Mouse (Mus musculus): ENCODE data around the gene Ssu2. TPM values are rescaled to one million over a fixed set of nuclear protein-coding genes. Genes with fewer than 3 reads are reported as not detected.

Gene Ssu2
- polyA plus RNA-seq, 1 experiment from 2014 or later: 0.16 TPM

GRCm38 (mm10) chr6:112327793-112328192 is 60.0 kb downstream of the Ssu2 start:
- Histone ChIP-seq H3K9me3 (ENCODE audit: control insufficient read depth, low read length) (no peaks in the 10 kb centered on the region), H3K27me3 (ENCODE audit: control insufficient read depth, insufficient read depth, low read length) (no peaks in the 10 kb centered on the region), H3K4me3 (ENCODE audit: low read depth, low read length) (no peak overlapping the region), H3K9ac (ENCODE audit: low read length) (no peak overlapping the region), H3K27ac (ENCODE audit: low read depth, low read length) (no peak overlapping the region), H3K4me2 (no peak overlapping the region), H3K36me3 (ENCODE audit: control insufficient read depth, insufficient read depth, low read length) (no peaks in the 10 kb centered on the region), H3K4me1 (ENCODE audit: control insufficient read depth, insufficient read depth, low read length) (no peaks in the 10 kb centered on the region)
- 89% methylated on average over 5 of the region's 5 CpGs for WGBS
- no peak for ATAC-seq (ENCODE audit: low FRiP score)
- no peak for DNase-seq (ENCODE audit: low spot score, missing footprints)

- H3K4me1 ChIP-seq (ENCODE audit: control insufficient read depth, insufficient read depth, low read length): no peaks in the 10 kb centered on the region
- H3K27me3 ChIP-seq (ENCODE audit: control insufficient read depth, insufficient read depth, low read length): no peaks in the 10 kb centered on the region
- H3K27ac ChIP-seq (ENCODE audit: low read depth, low read length): no peak overlapping the region
- 94% methylated on average over 3 of the region's 3 CpGs for WGBS
- H3K4me2 ChIP-seq: no peak overlapping the region
- ATAC-seq (ENCODE audit: low FRiP score) (no peak), DNase-seq (ENCODE audit: low spot score, missing footprints) (no peak)
- no peak overlapping the region for H3K4me3 ChIP-seq (ENCODE audit: low read depth, low read length)
- no peak overlapping the region for H3K9ac ChIP-seq (ENCODE audit: low read length)
- no peaks in the 10 kb centered on the region for H3K36me3 ChIP-seq (ENCODE audit: control insufficient read depth, insufficient read depth, low read length)
- H3K9me3 ChIP-seq (ENCODE audit: control insufficient read depth, low read length): no peaks in the 10 kb centered on the region
Measured at GRCm38 (mm10) chr6:112325213-112325612, 62.6 kb downstream of the Ssu2 start.

GRCm38 (mm10) chr6:112322916-112323315 is 64.9 kb downstream of the Ssu2 start:
- Histone ChIP-seq H3K9me3 (ENCODE audit: control insufficient read depth, low read length) (no peaks in the 10 kb centered on the region), H3K4me1 (ENCODE audit: control insufficient read depth, insufficient read depth, low read length) (no peaks in the 10 kb centered on the region), H3K27ac (ENCODE audit: low read depth, low read length) (no peak overlapping the region), H3K4me2 (no peak overlapping the region), H3K4me3 (ENCODE audit: low read depth, low read length) (no peak overlapping the region), H3K36me3 (ENCODE audit: control insufficient read depth, insufficient read depth, low read length) (no peaks in the 10 kb centered on the region), H3K27me3 (ENCODE audit: control insufficient read depth, insufficient read depth, low read length) (no peaks in the 10 kb centered on the region), H3K9ac (ENCODE audit: low read length) (no peak overlapping the region)
- WGBS: 87% methylated on average over 5 of the region's 5 CpGs
- ATAC-seq (ENCODE audit: low FRiP score): no peak
- no peak for DNase-seq (ENCODE audit: low spot score, missing footprints)

GRCm38 (mm10) chr6:112320679-112321078 is 67.1 kb downstream of the Ssu2 start:
- Histone ChIP-seq H3K36me3 (ENCODE audit: control insufficient read depth, insufficient read depth, low read length) (no peaks in the 10 kb centered on the region), H3K9me3 (ENCODE audit: control insufficient read depth, low read length) (no peaks in the 10 kb centered on the region), H3K9ac (ENCODE audit: low read length) (no peak overlapping the region), H3K4me2 (no peak overlapping the region), H3K4me3 (ENCODE audit: low read depth, low read length) (no peak overlapping the region), H3K27ac (ENCODE audit: low read depth, low read length) (no peak overlapping the region), H3K27me3 (ENCODE audit: control insufficient read depth, insufficient read depth, low read length) (no peaks in the 10 kb centered on the region), H3K4me1 (ENCODE audit: control insufficient read depth, insufficient read depth, low read length) (no peaks in the 10 kb centered on the region)
- no peak for DNase-seq (ENCODE audit: low spot score, missing footprints)
- ATAC-seq (ENCODE audit: low FRiP score): no peak
- 38% methylated on average over 5 of the region's 5 CpGs for WGBS

GRCm38 (mm10) chr6:112319449-112319848 is 68.4 kb downstream of the Ssu2 start:
- no peaks in the 10 kb centered on the region for H3K36me3 ChIP-seq (ENCODE audit: control insufficient read depth, insufficient read depth, low read length)
- H3K27ac ChIP-seq (ENCODE audit: low read depth, low read length): no peak overlapping the region
- no peak overlapping the region for H3K4me3 ChIP-seq (ENCODE audit: low read depth, low read length)
- H3K27me3 ChIP-seq (ENCODE audit: control insufficient read depth, insufficient read depth, low read length): no peaks in the 10 kb centered on the region
- DNase-seq (ENCODE audit: low spot score, missing footprints) (no peak), ATAC-seq (ENCODE audit: low FRiP score) (no peak)
- H3K4me2 ChIP-seq: no peak overlapping the region
- WGBS: 91% methylated on average over 4 of the region's 4 CpGs
- H3K9me3 ChIP-seq (ENCODE audit: control insufficient read depth, low read length): no peaks in the 10 kb centered on the region
- H3K4me1 ChIP-seq (ENCODE audit: control insufficient read depth, insufficient read depth, low read length): no peaks in the 10 kb centered on the region
- H3K9ac ChIP-seq (ENCODE audit: low read length): no peak overlapping the region

GRCm38 (mm10) chr6:112311385-112311784 is 76.4 kb downstream of the Ssu2 start:
- 43% methylated on average over 4 of the region's 4 CpGs for WGBS
- H3K4me2 ChIP-seq: no peak overlapping the region
- no peaks in the 10 kb centered on the region for H3K4me1 ChIP-seq (ENCODE audit: control insufficient read depth, insufficient read depth, low read length)
- H3K27me3 ChIP-seq (ENCODE audit: control insufficient read depth, insufficient read depth, low read length): no peaks in the 10 kb centered on the region
- ATAC-seq (ENCODE audit: low FRiP score) (no peak), DNase-seq (ENCODE audit: low spot score, missing footprints) (no peak)
- no peak overlapping the region for H3K9ac ChIP-seq (ENCODE audit: low read length)
- H3K4me3 ChIP-seq (ENCODE audit: low read depth, low read length): no peak overlapping the region
- no peak overlapping the region for H3K27ac ChIP-seq (ENCODE audit: low read depth, low read length)
- H3K9me3 ChIP-seq (ENCODE audit: control insufficient read depth, low read length): no peaks in the 10 kb centered on the region
- no peaks in the 10 kb centered on the region for H3K36me3 ChIP-seq (ENCODE audit: control insufficient read depth, insufficient read depth, low read length)

- no peak overlapping the region for H3K4me3 ChIP-seq (ENCODE audit: low read depth, low read length)
- ATAC-seq (ENCODE audit: low FRiP score): no peak
- no peak overlapping the region for H3K9ac ChIP-seq (ENCODE audit: low read length)
- no peak overlapping the region for H3K4me2 ChIP-seq
- no peaks in the 10 kb centered on the region for H3K4me1 ChIP-seq (ENCODE audit: control insufficient read depth, insufficient read depth, low read length)
- no peaks in the 10 kb centered on the region for H3K36me3 ChIP-seq (ENCODE audit: control insufficient read depth, insufficient read depth, low read length)
- H3K27ac ChIP-seq (ENCODE audit: low read depth, low read length): no peak overlapping the region
- H3K9me3 ChIP-seq (ENCODE audit: control insufficient read depth, low read length): no peaks in the 10 kb centered on the region
- no peak for DNase-seq (ENCODE audit: low spot score, missing footprints)
- WGBS: 80% methylated on average over 6 of the region's 6 CpGs
- no peaks in the 10 kb centered on the region for H3K27me3 ChIP-seq (ENCODE audit: control insufficient read depth, insufficient read depth, low read length)
Measured at GRCm38 (mm10) chr6:112309330-112309938, 78.4 kb downstream of the Ssu2 start.

Other genes starting within 250 kb of the Ssu2 start
- gene Lmcd1, start 114.3 kb downstream of the Ssu2 start, polyA plus RNA-seq (2014; fragmentation: Nextera tagmentation; extraction: Ambion mirVana): 3.0 and 3.8 TPM in 2 replicates
- gene Cav3, start 71.5 kb upstream of the Ssu2 start, polyA plus RNA-seq (2014; fragmentation: Nextera tagmentation; extraction: Ambion mirVana): 0.11 TPM in 1 of 2 replicates, not detected in the other
- gene Oxtr, start 101.9 kb upstream of the Ssu2 start, polyA plus RNA-seq (2014; fragmentation: Nextera tagmentation; extraction: Ambion mirVana): 0.11 and 0.26 TPM in 2 replicates